Mouse (Mus musculus) cortical plate, adult 2 months (tissue): Measurements from ENCODE around the gene Epha1.

Experiments
- CTCF ChIP-seq: fragments of 200-500 bp; IDR thresholded peaks from 2 replicates; pipeline ENCODE4 v1.5.1; 2011; ENCODE audit warnings: mild to moderate bottlenecking, control low read depth, low read length; ENCODE audit not compliant: insufficient read depth; ENCODE audit errors: extremely low read depth
- POLR2A ChIP-seq: fragments of 200-500 bp; IDR thresholded peaks from 2 replicates; pipeline ENCODE4 v1.6.1; 2011; ENCODE audit warnings: mild to moderate bottlenecking, low read length, control low read depth; ENCODE audit not compliant: insufficient read depth; ENCODE audit errors: extremely low read depth

GRCm38 (mm10) chr6:42375131-42375530, 2.1 kb upstream of the Epha1 start:
- TF ChIP-seq POLR2A (no peak), CTCF (no peak)
